Mouse (Mus musculus): ENCODE results near the gene Tmem202.

Tmem202 gene

DNA sequence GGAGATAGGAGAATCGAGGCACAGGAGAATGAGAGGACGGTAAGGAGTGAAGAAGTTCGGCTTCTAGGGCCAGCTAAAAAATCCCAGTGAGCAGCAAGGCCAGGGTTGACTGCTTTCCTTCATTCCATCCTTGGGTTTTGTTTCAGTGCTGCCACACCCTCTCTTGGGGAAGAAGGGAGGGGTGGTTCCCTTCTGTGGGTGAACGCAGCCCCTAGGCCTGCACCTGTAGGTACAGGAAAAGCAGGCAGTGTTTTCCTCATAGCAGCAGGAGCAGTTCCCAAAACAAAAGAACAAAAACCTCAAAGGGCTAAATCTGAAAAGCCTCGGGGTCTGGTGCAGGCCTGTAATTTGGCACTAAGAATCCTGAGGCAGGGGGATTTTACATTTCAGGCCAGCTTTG, 8.0 kb downstream of the Tmem202 start:
- no peak for DNase-seq

- no peak for DNase-seq
Measured at GRCm38 (mm10) chr9:59528274-59528673, 11.4 kb downstream of the Tmem202 start.

- DNase-seq, result no peak
Measured at GRCm38 (mm10) chr9:59527580-59527979, 12.1 kb downstream of the Tmem202 start.

GRCm38 (mm10) chr9:59526727-59527126, 12.9 kb downstream of the Tmem202 start:
- DNase-seq, result no peak

- no peak for DNase-seq
Measured at GRCm38 (mm10) chr9:59522906-59523305, 16.7 kb downstream of the Tmem202 start.

- no peak for DNase-seq
Measured at GRCm38 (mm10) chr9:59519396-59519795, 20.3 kb downstream of the Tmem202 start.

GRCm38 (mm10) chr9:59518976-59519375, 20.7 kb downstream of the Tmem202 start:
- no peak for DNase-seq

DNA sequence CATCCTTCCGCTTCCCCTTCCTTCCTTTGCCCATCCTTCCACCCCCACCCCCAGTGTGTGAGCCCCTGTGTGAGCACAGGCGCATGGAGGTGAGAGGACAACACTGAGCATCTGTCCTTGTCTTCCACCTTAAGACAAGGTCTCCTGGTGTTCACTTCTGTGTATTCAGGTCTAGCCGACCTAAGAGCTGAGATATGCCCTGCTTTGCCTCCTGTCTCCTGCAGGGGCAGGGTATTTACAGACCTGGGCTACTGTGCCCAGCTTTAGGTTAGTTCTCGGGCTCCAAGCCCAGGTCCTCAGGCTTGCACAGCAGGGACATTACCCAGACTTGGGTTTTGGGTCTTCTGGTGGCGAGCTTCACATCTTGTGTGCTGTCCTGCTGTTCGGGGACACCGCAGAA, 22.5 kb downstream of the Tmem202 start:
- DNase-seq, result no peak

GRCm38 (mm10) chr9:59515069-59515468, 24.6 kb downstream of the Tmem202 start:
- no peak for DNase-seq

DNA sequence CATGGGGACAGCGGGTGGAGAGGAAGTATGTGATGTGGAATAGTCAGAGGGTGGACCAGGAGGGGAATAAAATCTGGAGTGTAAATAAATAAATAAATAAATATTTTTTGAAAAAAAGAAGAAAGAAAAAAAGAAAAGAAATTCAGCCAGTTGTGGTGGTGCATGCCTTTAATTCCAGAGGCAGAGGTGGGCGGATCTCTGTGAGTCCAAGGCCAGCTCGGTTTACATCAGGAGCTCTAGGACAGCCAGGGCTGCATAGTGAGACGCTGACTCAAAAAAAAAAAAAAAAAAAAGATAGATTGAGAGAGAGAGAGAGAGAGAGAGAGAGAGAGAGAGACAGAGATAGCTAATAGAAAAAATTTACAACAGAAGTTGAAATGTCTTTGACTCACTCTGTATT, 27.3 kb downstream of the Tmem202 start:
- DNase-seq, result no peak

GRCm38 (mm10) chr9:59508146-59508545, 31.5 kb downstream of the Tmem202 start:
- DNase-seq, result no peak

GRCm38 (mm10) chr9:59487331-59487730, 52.3 kb downstream of the Tmem202 start:
- no peak for DNase-seq

DNA sequence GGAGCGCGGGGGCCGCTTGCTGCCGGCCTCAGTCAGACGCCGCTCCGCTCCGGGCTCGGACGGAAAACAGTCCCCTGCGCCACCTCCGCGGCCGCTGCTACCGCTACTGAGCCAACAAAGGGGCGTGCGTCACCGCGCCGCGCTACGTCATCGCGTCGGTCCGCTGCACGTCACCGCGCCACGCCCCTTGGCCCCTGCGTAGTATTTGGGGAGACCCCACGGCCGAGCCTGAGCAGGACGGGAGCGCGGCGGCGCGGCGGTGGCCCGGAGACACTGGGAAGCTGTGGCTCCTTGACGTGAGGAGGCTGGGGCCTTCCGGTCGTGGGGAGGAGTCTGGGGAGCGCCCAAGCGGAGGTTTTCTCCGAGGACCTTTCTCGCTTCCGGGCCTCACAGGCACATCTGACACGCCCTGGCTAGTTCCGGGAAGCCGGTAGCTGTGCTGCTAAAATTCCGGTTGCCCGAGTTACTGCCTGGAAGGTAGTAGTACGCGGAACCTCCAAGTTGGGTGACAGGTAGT, 53.0 kb downstream of the Tmem202 start, which contains the start of gene Arih1:
Gene Arih1 (minus strand): TSS at position 70 of the 517 bp plus-strand sequence.
- DNase-seq, result peak; percentile 99

- no peak for DNase-seq
Measured at GRCm38 (mm10) chr9:59486076-59486518, 53.5 kb downstream of the Tmem202 start.

- peak; percentile 63 for DNase-seq
Measured at GRCm38 (mm10) chr9:59485511-59486075, 54.1 kb downstream of the Tmem202 start.

DNA sequence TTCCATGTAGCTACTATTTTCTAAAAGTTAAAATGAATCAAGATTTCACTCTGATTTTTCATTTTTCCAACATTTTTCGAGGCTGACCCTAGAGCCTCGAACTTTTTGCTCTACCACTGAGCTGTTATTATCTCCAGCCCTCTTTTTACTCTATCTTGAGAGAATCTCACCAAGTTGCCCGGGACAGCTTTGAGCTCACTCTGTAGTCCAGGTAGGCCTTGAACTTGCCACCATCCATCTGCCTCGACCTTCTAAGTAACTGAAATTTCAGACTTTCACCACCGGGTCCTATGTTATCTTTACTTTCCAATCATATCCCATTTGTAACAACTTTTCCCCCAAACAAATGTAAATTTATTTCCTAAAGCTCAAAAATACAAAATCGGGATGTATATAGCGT, 54.9 kb downstream of the Tmem202 start:
- no peak for DNase-seq

DNA sequence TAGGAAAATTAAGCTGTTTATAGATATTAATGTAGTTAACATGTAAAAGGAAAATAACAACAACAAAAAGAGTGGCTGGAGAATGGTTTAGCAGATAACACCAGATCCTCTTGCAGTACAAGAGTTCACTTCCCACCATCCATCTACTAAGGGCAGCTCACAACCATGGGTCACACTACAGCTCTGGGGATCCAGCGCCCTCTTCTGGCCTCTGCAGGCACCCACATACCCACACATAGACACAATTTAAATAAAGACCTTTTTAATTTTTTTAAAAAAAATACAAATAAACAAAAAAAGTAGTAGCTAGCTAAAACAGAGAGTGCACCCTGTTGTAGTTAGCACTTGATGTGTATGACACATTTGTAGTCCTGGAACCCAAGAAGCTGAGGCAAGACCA, 57.2 kb downstream of the Tmem202 start:
- DNase-seq, result no peak

DNA sequence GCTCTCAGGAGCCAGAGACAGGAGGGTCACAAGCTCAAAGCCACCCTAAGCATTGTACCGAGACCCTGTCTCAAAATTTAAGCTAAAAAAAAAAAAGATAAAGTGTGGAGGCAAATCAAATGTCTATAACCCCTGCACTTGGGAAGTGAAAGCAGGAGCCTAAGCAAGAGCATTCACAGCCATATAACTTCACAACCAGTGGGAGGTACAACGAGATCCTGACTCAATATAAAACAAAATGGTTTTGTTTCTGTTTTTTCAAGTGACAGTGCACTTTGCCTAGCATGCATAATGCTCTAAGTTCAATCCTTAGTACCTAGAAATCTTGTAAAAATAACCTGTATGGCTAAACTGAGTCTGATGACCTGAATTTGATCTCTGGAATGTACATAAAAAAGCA, 63.0 kb downstream of the Tmem202 start:
- DNase-seq, result no peak

DNA sequence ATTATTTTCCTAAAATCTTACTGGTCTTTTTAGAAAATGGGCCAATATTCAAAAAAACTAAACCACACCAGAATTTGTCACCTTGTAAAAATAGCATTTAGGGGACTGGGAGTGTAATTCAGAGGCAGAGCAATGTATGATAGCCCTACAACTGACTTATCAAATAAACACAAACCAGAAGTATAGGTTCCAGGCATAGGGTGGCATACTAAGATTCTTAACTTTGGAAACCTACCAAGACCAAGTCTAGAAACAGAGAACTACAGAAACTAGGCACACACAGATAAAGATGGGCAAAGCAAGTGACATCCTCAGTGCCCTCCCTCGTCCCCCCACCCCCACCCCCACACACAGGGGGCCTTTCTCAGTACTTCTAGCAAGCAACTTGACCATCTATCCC, 64.8 kb downstream of the Tmem202 start:
- no peak for DNase-seq

DNA sequence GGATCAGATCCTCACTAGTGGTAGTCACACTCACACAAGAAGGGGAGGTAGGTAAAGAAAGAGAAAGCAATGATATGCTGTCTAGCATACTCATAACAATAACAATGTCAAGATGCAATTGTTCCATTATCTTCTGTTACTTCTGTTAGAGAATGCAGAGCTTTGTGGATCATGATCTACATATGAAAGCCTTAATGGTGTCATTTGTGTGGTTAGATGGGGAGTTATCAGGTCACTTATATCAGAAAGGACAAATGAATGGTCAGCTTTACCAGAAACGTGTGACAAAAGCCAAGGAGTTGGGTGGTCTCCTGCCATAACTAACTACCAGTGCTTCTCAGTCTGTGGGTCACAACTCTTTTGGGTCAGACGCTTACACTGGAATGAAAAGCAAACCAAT, 66.5 kb downstream of the Tmem202 start:
- no peak for DNase-seq

DNA sequence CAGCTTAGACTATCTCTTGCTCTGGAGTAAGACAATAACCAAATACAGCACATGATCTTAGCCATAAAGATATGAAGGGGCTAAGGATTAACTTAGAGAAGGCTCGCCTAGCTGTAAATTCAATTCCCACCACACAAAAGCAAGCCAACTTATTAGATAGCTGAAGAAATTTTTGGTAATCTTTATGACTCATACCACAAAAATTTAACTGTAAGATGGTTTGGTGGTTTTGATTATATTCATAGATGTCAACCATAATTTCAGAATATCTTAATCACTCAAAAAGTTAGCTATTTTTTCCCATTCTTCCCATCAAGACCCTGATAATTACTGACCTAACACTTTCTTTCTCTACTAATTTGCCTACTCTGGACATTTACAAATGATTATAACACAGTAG, 70.2 kb downstream of the Tmem202 start:
- DNase-seq, result no peak

Data from cerebellum, adult 8-10 months (tissue).